ENCODE assay signal across 8 mouse cellular contexts in the genomic region with DNA sequence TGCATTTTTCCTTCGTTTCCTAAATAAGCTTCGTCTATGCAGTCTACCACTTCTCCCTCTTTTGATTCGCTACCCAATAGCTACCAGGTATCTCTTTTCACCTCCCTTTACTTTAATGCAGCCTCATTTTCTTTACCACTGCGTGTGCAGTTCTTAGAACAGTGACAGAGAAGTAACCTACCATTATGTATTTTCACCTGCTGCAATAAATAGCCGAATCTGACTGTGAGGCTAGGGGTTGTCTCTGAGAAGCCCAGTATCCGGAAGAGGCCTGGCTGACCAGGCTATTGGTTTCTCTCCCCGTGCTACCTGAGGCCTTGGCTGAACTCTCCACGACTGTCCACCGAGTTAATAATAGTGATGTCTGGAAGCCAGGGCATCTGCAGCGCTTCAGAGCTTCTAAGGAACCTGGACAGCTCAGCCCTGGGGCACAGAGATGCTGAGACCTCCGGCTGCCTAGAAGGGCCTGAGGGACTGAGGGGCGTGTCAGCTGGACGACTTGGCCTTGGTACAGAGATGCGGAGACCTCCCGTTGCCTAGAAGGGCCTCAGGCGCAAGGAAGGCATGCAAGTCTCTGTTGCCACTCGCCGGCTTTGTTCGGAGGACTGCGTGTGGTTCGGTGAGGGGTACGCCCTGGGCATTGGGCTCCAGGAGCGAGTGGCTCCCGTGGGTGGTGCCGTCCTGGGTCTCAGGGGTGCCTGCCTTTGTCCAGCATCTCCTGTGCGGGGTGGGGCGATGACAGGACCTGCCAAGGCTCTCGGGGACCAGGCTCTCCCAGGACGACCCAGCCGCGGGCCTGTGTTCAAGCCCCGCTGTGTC. TPM values are rescaled to one million over a fixed set of nuclear protein-coding genes. Genes with fewer than 3 reads are reported as not detected.
DNase-seq lines count a peak whose midpoint lies in the region; ATAC-seq and TF ChIP-seq lines count a peak whose summit lies in the region.

No protein-coding gene starts in this region.

- TF ChIP-seq CTCF in liver, adult 2 months (IDR thresholded peaks at IDR 0.05; ENCODE audit: low read depth, low read length) = no peak
- TF ChIP-seq CTCF in midbrain, postnatal 0 days (IDR thresholded peaks at IDR 0.05) = no peak

- H3K27me3 ChIP-seq in heart, embryonic 10.5 days (ENCODE audit: insufficient read depth, poor library complexity, severe bottlenecking) = no peaks in the 10 kb centered on the region
- H3K27me3 ChIP-seq in kidney, embryonic 14.5 days (ENCODE audit: control insufficient read depth, insufficient read depth, low read length) = no peaks in the 10 kb centered on the region
- peaks cover 2% of the 10 kb centered on the region; the same call in 1 of the 2 replicates for H3K27me3 ChIP-seq in liver, adult 2 months (ENCODE audit: control insufficient read depth, insufficient read depth, low read length)
- H3K27me3 ChIP-seq in midbrain, postnatal 0 days (ENCODE audit: insufficient read depth, low read length) = no peaks in the 10 kb centered on the region

- H3K79me2 ChIP-seq in liver, adult 2 months (ENCODE audit: control insufficient read depth, insufficient read depth, low read length) = no peaks in the 10 kb centered on the region

- peak overlapping the region; percentile 79 for H3K4me2 ChIP-seq in kidney, embryonic 14.5 days (replicated peaks; ENCODE audit: low read depth, low read length)
- peak overlapping the region; percentile 76 for H3K4me2 ChIP-seq in midbrain, postnatal 0 days (ENCODE audit: low read depth, low read length, poor library complexity, severe bottlenecking)

- no peak for TF ChIP-seq POLR2A in liver, adult 2 months (IDR thresholded peaks at IDR 0.05; ENCODE audit: extremely low read depth, insufficient read depth, low read length)

- 16% methylated on average over 32 of the region's 32 CpGs for WGBS in heart, embryonic 10.5 days
- WGBS in kidney, embryonic 14.5 days = 12% methylated on average over 32 of the region's 32 CpGs
- WGBS in liver, adult 2 months = 26% methylated on average over 32 of the region's 32 CpGs
- 10% methylated on average over 32 of the region's 32 CpGs for WGBS in midbrain, postnatal 0 days

- 0 out of 2 replicates have a peak, but pooled peaks cover 9% of the 10 kb centered on the region for H3K4me1 ChIP-seq in heart, embryonic 10.5 days
- H3K4me1 ChIP-seq in kidney, embryonic 14.5 days (ENCODE audit: control insufficient read depth, insufficient read depth, low read length) = no peaks in the 10 kb centered on the region
- H3K4me1 ChIP-seq in liver, adult 2 months (ENCODE audit: control insufficient read depth, insufficient read depth, low read length) = no peaks in the 10 kb centered on the region; the same call in 1 of the 2 replicates
- no peaks in the 10 kb centered on the region; the same call in 1 of the 2 replicates for H3K4me1 ChIP-seq in midbrain, postnatal 0 days (ENCODE audit: insufficient read depth, low read length)

- no peaks in the 10 kb centered on the region for H3K9me3 ChIP-seq in heart, embryonic 10.5 days
- H3K9me3 ChIP-seq in kidney, embryonic 14.5 days (ENCODE audit: control insufficient read depth, low read length) = no peaks in the 10 kb centered on the region
- H3K9me3 ChIP-seq in midbrain, postnatal 0 days (ENCODE audit: low read length) = no peaks in the 10 kb centered on the region

- DNase-seq in left cerebral cortex, adult 18-20 months (ENCODE audit: low spot score in 2 of 2) = peak; percentile 28 to 29
- DNase-seq in left cerebral cortex, adult 11 months (ENCODE audit: low spot score) = no peak
- peak; percentile 92 for DNase-seq in heart, embryonic 10.5 days (ENCODE audit: low spot score)
- no peak for DNase-seq in liver, adult 2 months (ENCODE audit: extremely low read depth, low read depth, low spot score)
- peak; percentile 90 for DNase-seq in midbrain, postnatal 0 days (ENCODE audit: low spot score)
- DNase-seq in testis, postnatal 10 days (ENCODE audit: low spot score) = peak; percentile 79

- H3K27ac ChIP-seq in heart, embryonic 10.5 days = peak overlapping the region; percentile 88
- no peak overlapping the region for H3K27ac ChIP-seq in kidney, embryonic 14.5 days (ENCODE audit: low read depth, low read length)
- H3K27ac ChIP-seq in liver, adult 2 months (replicated peaks; ENCODE audit: insufficient read depth, low read depth, low read length) = no peak overlapping the region
- H3K27ac ChIP-seq in midbrain, postnatal 0 days (ENCODE audit: low read depth, low read length) = peak overlapping the region; percentile 52

- peak; percentile 42; the same call in 1 of the 2 replicates for ATAC-seq in erythroid progenitor cell, adult 5-6 weeks (replicated peaks; ENCODE audit: low FRiP score, poor library complexity, severe bottlenecking)
- peak; percentile 100 for ATAC-seq in kidney, embryonic 14.5 days (ENCODE audit: low FRiP score, low TSS enrichment)
- ATAC-seq in midbrain, postnatal 0 days (ENCODE audit: low FRiP score) = peak; percentile 98

- H3K4me3 ChIP-seq in heart, embryonic 10.5 days = peak overlapping the region; percentile 69
- H3K4me3 ChIP-seq in kidney, embryonic 14.5 days (ENCODE audit: low read length) = peak overlapping the region; percentile 66
- peak overlapping the region; percentile 67 for H3K4me3 ChIP-seq in liver, adult 2 months (ENCODE audit: insufficient read depth, low read depth, low read length)
- peak overlapping the region; percentile 46 for H3K4me3 ChIP-seq in midbrain, postnatal 0 days (ENCODE audit: low read depth, low read length)

- H3K36me3 ChIP-seq in heart, embryonic 10.5 days = peaks cover 12% of the 10 kb centered on the region
- no peaks in the 10 kb centered on the region for H3K36me3 ChIP-seq in kidney, embryonic 14.5 days (ENCODE audit: control insufficient read depth, insufficient read depth, low read length)
- no peaks in the 10 kb centered on the region for H3K36me3 ChIP-seq in liver, adult 2 months (ENCODE audit: control insufficient read depth, insufficient read depth, low read length)
- H3K36me3 ChIP-seq in midbrain, postnatal 0 days (ENCODE audit: insufficient read depth, low read length) = no peaks in the 10 kb centered on the region

- H3K9ac ChIP-seq in kidney, embryonic 14.5 days (ENCODE audit: low read depth, low read length) = peak overlapping the region; percentile 73
- H3K9ac ChIP-seq in liver, adult 2 months (ENCODE audit: low read depth, low read length) = no peak overlapping the region
- H3K9ac ChIP-seq in midbrain, postnatal 0 days (replicated peaks; ENCODE audit: low read length, poor library complexity, severe bottlenecking) = peak overlapping the region; percentile 80

RNA-seq across cellular contexts. Expression of gene Zkscan7, which starts 17.4 kb away (rescaled TPM):
- total RNA-seq in left cerebral cortex, adult 18-20 months (2021) = 1 to 10 TPM; 3.9 to 4.7 TPM
- total RNA-seq in erythroid progenitor cell, adult 5-6 weeks (2015; ENCODE audit: low replicate concordance) = 0.72 TPM in 1 of 2 replicates, not detected in the other
- total RNA-seq in erythroid progenitor cell, adult 5-6 weeks (2017; ENCODE audit: low replicate concordance) = 0.23 and 0.39 TPM in 2 replicates
- 2.4 and 3.0 TPM in 2 replicates for polyA plus RNA-seq in heart, embryonic 10.5 days (2016; fragmentation: Nextera tagmentation; extraction: Ambion mirVana)
- 3.3 and 3.6 TPM in 2 replicates for polyA plus RNA-seq in kidney, embryonic 14.5 days (2014; fragmentation: Nextera tagmentation; extraction: Ambion mirVana)
- 11.8 and 13.0 TPM in 2 replicates for total RNA-seq in liver, adult 2 months (2014; rRNA removed)
- polyA plus RNA-seq in liver, adult 2 months (2012; rRNA removed) = 2.7 and 3.8 TPM in 2 replicates
- 5.7 and 8.2 TPM in 2 replicates for total RNA-seq in midbrain, postnatal 0 days (2014; rRNA removed)
- polyA plus RNA-seq in midbrain, postnatal 0 days (2015; fragmentation: Nextera tagmentation; extraction: Ambion mirVana) = 1.6 and 1.7 TPM in 2 replicates

RNA-seq across cellular contexts. Expression of gene Zfp105, which starts 19.9 kb away (rescaled TPM):
- 1 to 10 TPM; 6.2 to 8.2 TPM for total RNA-seq in left cerebral cortex, adult 18-20 months (2021)
- total RNA-seq in erythroid progenitor cell, adult 5-6 weeks (2015; ENCODE audit: low replicate concordance) = not detected in 2 replicates
- total RNA-seq in erythroid progenitor cell, adult 5-6 weeks (2017; ENCODE audit: low replicate concordance) = 3.1 TPM in 1 of 2 replicates, not detected in the other
- 14.5 and 20.4 TPM in 2 replicates for polyA plus RNA-seq in heart, embryonic 10.5 days (2016; fragmentation: Nextera tagmentation; extraction: Ambion mirVana)
- polyA plus RNA-seq in kidney, embryonic 14.5 days (2014; fragmentation: Nextera tagmentation; extraction: Ambion mirVana) = 20.8 and 28.6 TPM in 2 replicates
- total RNA-seq in liver, adult 2 months (2014; rRNA removed) = 0.54 and 1.0 TPM in 2 replicates
- 0.04 and 0.11 TPM in 2 replicates for polyA plus RNA-seq in liver, adult 2 months (2012; rRNA removed)
- total RNA-seq in midbrain, postnatal 0 days (2014; rRNA removed) = 8.7 and 10.0 TPM in 2 replicates
- polyA plus RNA-seq in midbrain, postnatal 0 days (2015; fragmentation: Nextera tagmentation; extraction: Ambion mirVana) = 6.8 and 7.8 TPM in 2 replicates

RNA-seq across cellular contexts. Expression of gene Zfp445, which starts 37.1 kb away (rescaled TPM):
- 100 to 1,000 TPM; 167 to 177 TPM for total RNA-seq in left cerebral cortex, adult 18-20 months (2021)
- 13.7 and 36.5 TPM in 2 replicates for total RNA-seq in erythroid progenitor cell, adult 5-6 weeks (2015; ENCODE audit: low replicate concordance)
- 24.8 and 40.7 TPM in 2 replicates for total RNA-seq in erythroid progenitor cell, adult 5-6 weeks (2017; ENCODE audit: low replicate concordance)
- 47.4 and 50.7 TPM in 2 replicates for polyA plus RNA-seq in heart, embryonic 10.5 days (2016; fragmentation: Nextera tagmentation; extraction: Ambion mirVana)
- 28.2 and 66.0 TPM in 2 replicates for polyA plus RNA-seq in kidney, embryonic 14.5 days (2014; fragmentation: Nextera tagmentation; extraction: Ambion mirVana)
- total RNA-seq in liver, adult 2 months (2014; rRNA removed) = 52.2 TPM in 2 replicates
- polyA plus RNA-seq in liver, adult 2 months (2012; rRNA removed) = 22.3 and 27.8 TPM in 2 replicates
- total RNA-seq in midbrain, postnatal 0 days (2014; rRNA removed) = 126 and 187 TPM in 2 replicates
- 70.3 and 77.6 TPM in 2 replicates for polyA plus RNA-seq in midbrain, postnatal 0 days (2015; fragmentation: Nextera tagmentation; extraction: Ambion mirVana)

RNA-seq across cellular contexts. Expression of gene 1110059G10Rik, which starts 47.9 kb away (rescaled TPM):
- 10 to 100 TPM; 18.8 to 19.0 TPM for total RNA-seq in left cerebral cortex, adult 18-20 months (2021)
- 18.4 and 28.5 TPM in 2 replicates for total RNA-seq in erythroid progenitor cell, adult 5-6 weeks (2015; ENCODE audit: low replicate concordance)
- total RNA-seq in erythroid progenitor cell, adult 5-6 weeks (2017; ENCODE audit: low replicate concordance) = 11.2 and 22.4 TPM in 2 replicates
- 15.5 and 16.6 TPM in 2 replicates for polyA plus RNA-seq in heart, embryonic 10.5 days (2016; fragmentation: Nextera tagmentation; extraction: Ambion mirVana)
- polyA plus RNA-seq in kidney, embryonic 14.5 days (2014; fragmentation: Nextera tagmentation; extraction: Ambion mirVana) = 34.8 and 49.5 TPM in 2 replicates
- total RNA-seq in liver, adult 2 months (2014; rRNA removed) = 4.1 and 5.2 TPM in 2 replicates
- 1.1 and 1.8 TPM in 2 replicates for polyA plus RNA-seq in liver, adult 2 months (2012; rRNA removed)
- total RNA-seq in midbrain, postnatal 0 days (2014; rRNA removed) = 14.2 and 16.1 TPM in 2 replicates
- 35.9 and 39.2 TPM in 2 replicates for polyA plus RNA-seq in midbrain, postnatal 0 days (2015; fragmentation: Nextera tagmentation; extraction: Ambion mirVana)

RNA-seq across cellular contexts. Expression of gene Kif15, which starts 47.9 kb away (rescaled TPM):
- under 1 TPM; 0.56 to 0.58 TPM for total RNA-seq in left cerebral cortex, adult 18-20 months (2021)
- total RNA-seq in erythroid progenitor cell, adult 5-6 weeks (2015; ENCODE audit: low replicate concordance) = 408 and 434 TPM in 2 replicates
- total RNA-seq in erythroid progenitor cell, adult 5-6 weeks (2017; ENCODE audit: low replicate concordance) = 484 and 1,059 TPM in 2 replicates
- 37.3 and 46.9 TPM in 2 replicates for polyA plus RNA-seq in heart, embryonic 10.5 days (2016; fragmentation: Nextera tagmentation; extraction: Ambion mirVana)
- 65.5 and 80.9 TPM in 2 replicates for polyA plus RNA-seq in kidney, embryonic 14.5 days (2014; fragmentation: Nextera tagmentation; extraction: Ambion mirVana)
- 0.60 and 1.0 TPM in 2 replicates for total RNA-seq in liver, adult 2 months (2014; rRNA removed)
- 0.15 TPM in 1 of 2 replicates, not detected in the other for polyA plus RNA-seq in liver, adult 2 months (2012; rRNA removed)
- 6.8 and 20.1 TPM in 2 replicates for total RNA-seq in midbrain, postnatal 0 days (2014; rRNA removed)
- polyA plus RNA-seq in midbrain, postnatal 0 days (2015; fragmentation: Nextera tagmentation; extraction: Ambion mirVana) = 2.9 and 4.8 TPM in 2 replicates

Comparison
In these comparisons a context has a peak if more than half of its experiments do, and no peak if none do; other contexts are left out.
1. DNase-seq: peak in left cerebral cortex, adult 18-20 months (2 of 2), heart, embryonic 10.5 days (single experiment), midbrain, postnatal 0 days (single experiment) and testis, postnatal 10 days (single experiment); none in left cerebral cortex, adult 11 months (single experiment) and liver, adult 2 months (single experiment).
2. ATAC-seq: peak in every context shown above with its lines; median percentile 100 in kidney, embryonic 14.5 days; 98 in midbrain, postnatal 0 days; 42 in erythroid progenitor cell, adult 5-6 weeks.
3. H3K27ac ChIP-seq: peak in heart, embryonic 10.5 days (single experiment) and midbrain, postnatal 0 days (single experiment); none in kidney, embryonic 14.5 days (single experiment) and liver, adult 2 months (single experiment).
4. Peak in every context shown above with its lines, with median percentiles within 50 percentile points of each other: H3K4me3 ChIP-seq.